Mouse (Mus musculus): Measurements from ENCODE around the gene Lamp3. TPM values are rescaled to one million over a fixed set of nuclear protein-coding genes. Genes with fewer than 3 reads are reported as not detected.
"Not testable (repeated sequence)": the region's sequence is repeated elsewhere in the genome, so short reads cannot be mapped to it uniquely, and the experiment has no call there.

Lamp3 gene
- 0.02 TPM in 1 of 2 replicates, not detected in the other for polyA plus RNA-seq (2015; fragmentation: Nextera tagmentation; extraction: Ambion mirVana)

- Histone ChIP-seq H3K9ac (ENCODE audit: low read depth, low read length) (no peak within 1 kb of the TSS), H3K4me2 (ENCODE audit: low read depth, low read length) (no peak within 1 kb of the TSS), H3K4me3 (ENCODE audit: low read depth, low read length) (no peak within 1 kb of the TSS), H3K27me3 (ENCODE audit: control insufficient read depth, insufficient read depth, low read depth, low read length) (no peaks in the 10 kb centered on the region), H3K4me1 (ENCODE audit: control insufficient read depth, low read depth, low read length) (no peaks in the 10 kb centered on the region), H3K36me3 (ENCODE audit: control insufficient read depth, insufficient read depth) (no peaks in the 10 kb centered on the region), H3K9me3 (replicated peaks; ENCODE audit: control insufficient read depth, low read length) (no peaks in the 10 kb centered on the region), H3K27ac (ENCODE audit: low read length) (no peak within 1 kb of the TSS)
- no peak for ATAC-seq (ENCODE audit: low read depth)
Observed at GRCm38 (mm10) chr16:19706216-19706615, at the start of gene Lamp3. Lamp3 (minus strand) TSS chr16:19706375.

- ATAC-seq (ENCODE audit: low read depth): no peak
Observed at GRCm38 (mm10) chr16:19732896-19733295, 26.7 kb upstream of the Lamp3 start.

GRCm38 (mm10) chr16:19724139-19724538 is 18.0 kb upstream of the Lamp3 start:
- H3K27me3 ChIP-seq (ENCODE audit: control insufficient read depth, insufficient read depth, low read depth, low read length); H3K4me3 ChIP-seq (ENCODE audit: low read depth, low read length); H3K4me2 ChIP-seq (ENCODE audit: low read depth, low read length); H3K4me1 ChIP-seq (ENCODE audit: control insufficient read depth, low read depth, low read length); H3K9ac ChIP-seq (ENCODE audit: low read depth, low read length); ATAC-seq (ENCODE audit: low read depth); H3K27ac ChIP-seq (ENCODE audit: low read length); H3K36me3 ChIP-seq (ENCODE audit: control insufficient read depth, insufficient read depth); H3K9me3 ChIP-seq (replicated peaks; ENCODE audit: control insufficient read depth, low read length): not testable (repeated sequence)
- WGBS (ENCODE audit: insufficient replicate concordance): 35% methylated on average over 2 of the region's 2 CpGs

More at GRCm38 (mm10) chr16:19732896-19733295, 26.7 kb upstream of the Lamp3 start:
- Histone ChIP-seq H3K36me3 (ENCODE audit: control insufficient read depth, insufficient read depth) (no peaks in the 10 kb centered on the region), H3K4me1 (ENCODE audit: control insufficient read depth, low read depth, low read length) (no peaks in the 10 kb centered on the region), H3K9me3 (replicated peaks; ENCODE audit: control insufficient read depth, low read length) (no peaks in the 10 kb centered on the region), H3K4me3 (ENCODE audit: low read depth, low read length) (no peak overlapping the region), H3K9ac (ENCODE audit: low read depth, low read length) (no peak overlapping the region), H3K27ac (ENCODE audit: low read length) (no peak overlapping the region), H3K27me3 (ENCODE audit: control insufficient read depth, insufficient read depth, low read depth, low read length) (no peaks in the 10 kb centered on the region), H3K4me2 (ENCODE audit: low read depth, low read length) (no peak overlapping the region)
- WGBS (ENCODE audit: insufficient replicate concordance): 51% methylated on average over 1 of the region's 1 CpGs

- Histone ChIP-seq H3K9me3 (replicated peaks; ENCODE audit: control insufficient read depth, low read length) (no peaks in the 10 kb centered on the region), H3K9ac (ENCODE audit: low read depth, low read length) (no peak overlapping the region), H3K36me3 (ENCODE audit: control insufficient read depth, insufficient read depth) (no peaks in the 10 kb centered on the region), H3K4me1 (ENCODE audit: control insufficient read depth, low read depth, low read length) (no peaks in the 10 kb centered on the region), H3K4me2 (ENCODE audit: low read depth, low read length) (no peak overlapping the region), H3K27ac (ENCODE audit: low read length) (no peak overlapping the region), H3K27me3 (ENCODE audit: control insufficient read depth, insufficient read depth, low read depth, low read length) (no peaks in the 10 kb centered on the region), H3K4me3 (ENCODE audit: low read depth, low read length) (no peak overlapping the region)
- WGBS (ENCODE audit: insufficient replicate concordance): 29% methylated on average over 2 of the region's 2 CpGs
- no peak for ATAC-seq (ENCODE audit: low read depth)
Observed at GRCm38 (mm10) chr16:19720959-19721358, 14.8 kb upstream of the Lamp3 start.

GRCm38 (mm10) chr16:19707381-19707780 is 1.2 kb upstream of the Lamp3 start:
- Histone ChIP-seq H3K27ac (ENCODE audit: low read length) (no peak overlapping the region), H3K36me3 (ENCODE audit: control insufficient read depth, insufficient read depth) (no peaks in the 10 kb centered on the region), H3K4me2 (ENCODE audit: low read depth, low read length) (no peak overlapping the region), H3K27me3 (ENCODE audit: control insufficient read depth, insufficient read depth, low read depth, low read length) (no peaks in the 10 kb centered on the region), H3K9ac (ENCODE audit: low read depth, low read length) (no peak overlapping the region), H3K4me3 (ENCODE audit: low read depth, low read length) (no peak overlapping the region), H3K4me1 (ENCODE audit: control insufficient read depth, low read depth, low read length) (no peaks in the 10 kb centered on the region), H3K9me3 (replicated peaks; ENCODE audit: control insufficient read depth, low read length) (no peaks in the 10 kb centered on the region)
- no peak for ATAC-seq (ENCODE audit: low read depth)
- 64% methylated on average over 1 of the region's 1 CpGs for WGBS (ENCODE audit: insufficient replicate concordance)

GRCm38 (mm10) chr16:19699207-19699606 is 7.0 kb downstream of the Lamp3 start:
- Histone ChIP-seq H3K4me2 (ENCODE audit: low read depth, low read length) (no peak overlapping the region), H3K9me3 (replicated peaks; ENCODE audit: control insufficient read depth, low read length) (no peaks in the 10 kb centered on the region), H3K4me3 (ENCODE audit: low read depth, low read length) (no peak overlapping the region), H3K9ac (ENCODE audit: low read depth, low read length) (no peak overlapping the region), H3K36me3 (ENCODE audit: control insufficient read depth, insufficient read depth) (no peaks in the 10 kb centered on the region), H3K4me1 (ENCODE audit: control insufficient read depth, low read depth, low read length) (no peaks in the 10 kb centered on the region), H3K27ac (ENCODE audit: low read length) (no peak overlapping the region), H3K27me3 (ENCODE audit: control insufficient read depth, insufficient read depth, low read depth, low read length) (no peaks in the 10 kb centered on the region)
- ATAC-seq (ENCODE audit: low read depth): no peak

GRCm38 (mm10) chr16:19670768-19671357 is 35.3 kb downstream of the Lamp3 start:
- H3K4me2 ChIP-seq (ENCODE audit: low read depth, low read length): no peak overlapping the region
- H3K4me3 ChIP-seq (ENCODE audit: low read depth, low read length): no peak overlapping the region
- no peak overlapping the region for H3K9ac ChIP-seq (ENCODE audit: low read depth, low read length)
- no peak for ATAC-seq (ENCODE audit: low read depth)
- no peaks in the 10 kb centered on the region for H3K4me1 ChIP-seq (ENCODE audit: control insufficient read depth, low read depth, low read length)
- H3K27me3 ChIP-seq (ENCODE audit: control insufficient read depth, insufficient read depth, low read depth, low read length): no peaks in the 10 kb centered on the region
- WGBS (ENCODE audit: insufficient replicate concordance): 63% methylated on average over 2 of the region's 2 CpGs
- H3K27ac ChIP-seq (ENCODE audit: low read length): no peak overlapping the region
- H3K36me3 ChIP-seq (ENCODE audit: control insufficient read depth, insufficient read depth): no peaks in the 10 kb centered on the region
- H3K9me3 ChIP-seq (replicated peaks; ENCODE audit: control insufficient read depth, low read length): no peaks in the 10 kb centered on the region

GRCm38 (mm10) chr16:19666312-19666711 is 39.9 kb downstream of the Lamp3 start:
- H3K4me3 ChIP-seq (ENCODE audit: low read depth, low read length): no peak overlapping the region
- no peaks in the 10 kb centered on the region for H3K27me3 ChIP-seq (ENCODE audit: control insufficient read depth, insufficient read depth, low read depth, low read length)
- H3K27ac ChIP-seq (ENCODE audit: low read length): no peak overlapping the region
- H3K9me3 ChIP-seq (replicated peaks; ENCODE audit: control insufficient read depth, low read length): no peaks in the 10 kb centered on the region
- no peaks in the 10 kb centered on the region for H3K4me1 ChIP-seq (ENCODE audit: control insufficient read depth, low read depth, low read length)
- H3K36me3 ChIP-seq (ENCODE audit: control insufficient read depth, insufficient read depth): no peaks in the 10 kb centered on the region
- H3K4me2 ChIP-seq (ENCODE audit: low read depth, low read length): no peak overlapping the region
- ATAC-seq (ENCODE audit: low read depth): no peak
- H3K9ac ChIP-seq (ENCODE audit: low read depth, low read length): no peak overlapping the region
- WGBS (ENCODE audit: insufficient replicate concordance): 29% methylated on average over 1 of the region's 1 CpGs

GRCm38 (mm10) chr16:19629816-19630215 is 76.4 kb downstream of the Lamp3 start, which contains the start of gene Olfr171:
Olfr171 (minus strand) TSS chr16:19629916.
- no peak within 1 kb of the TSS for H3K9ac ChIP-seq (ENCODE audit: low read depth, low read length)
- 46% methylated on average over 1 of the region's 1 CpGs for WGBS (ENCODE audit: insufficient replicate concordance)
- ATAC-seq (ENCODE audit: low read depth): no peak

More at GRCm38 (mm10) chr16:19629816-19630215, 76.4 kb downstream of the Lamp3 start, which contains the start of gene Olfr171:
- no peaks in the 10 kb centered on the region for H3K9me3 ChIP-seq (replicated peaks; ENCODE audit: control insufficient read depth, low read length)
- no peaks in the 10 kb centered on the region for H3K27me3 ChIP-seq (ENCODE audit: control insufficient read depth, insufficient read depth, low read depth, low read length)
- H3K27ac ChIP-seq (ENCODE audit: low read length): no peak within 1 kb of the TSS
- no peak within 1 kb of the TSS for H3K4me2 ChIP-seq (ENCODE audit: low read depth, low read length)
- no peaks in the 10 kb centered on the region for H3K4me1 ChIP-seq (ENCODE audit: control insufficient read depth, low read depth, low read length)
- H3K36me3 ChIP-seq (ENCODE audit: control insufficient read depth, insufficient read depth): no peaks in the 10 kb centered on the region
- no peak within 1 kb of the TSS for H3K4me3 ChIP-seq (ENCODE audit: low read depth, low read length)
